Mouse (Mus musculus) heart, embryonic 11.5 days (tissue): ENCODE data around the gene Miox. TPM values are rescaled to one million over a fixed set of nuclear protein-coding genes. Genes with fewer than 3 reads are reported as not detected.

Experiments
- ATAC-seq: fragments of 200-750 bp; cut with Nextera tagmentation; replicated peaks from 2 replicates; pipeline ENCODE4 v1.8.0; 2017; ENCODE audit warnings: moderate library complexity; ENCODE audit not compliant: insufficient number of reproducible peaks, low FRiP score, low TSS enrichment
- H3K27ac ChIP-seq: fragments of 300-500 bp; sonication (generic); 2 replicates; pipeline ENCODE4 v1.5.1; 2014; ENCODE audit warnings: mild to moderate bottlenecking, low read depth, low read length
- H3K27me3 ChIP-seq: fragments of 300-500 bp; sonication (generic); 2 replicates; pipeline ENCODE4 v1.6.1; 2014; ENCODE audit warnings: mild to moderate bottlenecking, low read length, mixed read lengths; ENCODE audit not compliant: control insufficient read depth, insufficient read depth
- H3K36me3 ChIP-seq: fragments of 300-500 bp; sonication (generic); 2 replicates; pipeline ENCODE4 v1.6.1; 2014; ENCODE audit warnings: mild to moderate bottlenecking, low read length, moderate library complexity, mixed read lengths; ENCODE audit not compliant: control insufficient read depth, insufficient read depth
- H3K4me1 ChIP-seq: fragments of 300-500 bp; sonication (generic); 2 replicates; pipeline ENCODE4 v1.6.1; 2014; ENCODE audit warnings: low read length; ENCODE audit not compliant: control insufficient read depth, insufficient read depth
- H3K4me2 ChIP-seq: fragments of 300-500 bp; sonication (generic); 2 replicates; pipeline ENCODE4 v1.6.1; 2014; ENCODE audit warnings: mild to moderate bottlenecking, moderate library complexity
- H3K4me3 ChIP-seq: fragments of 300-500 bp; sonication (generic); 2 replicates; pipeline ENCODE4 v1.5.1; 2014; ENCODE audit warnings: low read depth, low read length
- H3K9ac ChIP-seq: fragments of 300-500 bp; sonication (generic); 2 replicates; pipeline ENCODE4 v1.6.1; 2014; ENCODE audit warnings: mild to moderate bottlenecking, low read depth, low read length, moderate library complexity
- H3K9me3 ChIP-seq: fragments of 300-500 bp; sonication (generic); replicated peaks from 2 replicates; pipeline ENCODE4 v1.6.1; 2016; ENCODE audit warnings: low read length; ENCODE audit not compliant: control insufficient read depth
- WGBS: fragments of 180-500 bp; shearing (Covaris S2); extraction: QIAGEN DNeasy Blood & Tissue Kit; methylation state at CpG from one replicate; pipeline ENCODE4 v1.1.7; 2014; ENCODE audit not compliant: insufficient replicate concordance; 5-methylcytosine and 5-hydroxymethylcytosine counted together
- polyA plus RNA-seq: library from polyadenylated mRNA; unstranded; fragments of >200 nt; fragmentation: Nextera tagmentation; extraction: Ambion mirVana; gene quantifications from 2 replicates; pipeline ENCODE4 v1.2.1, GENCODE M21; 2014

Miox gene
- polyA plus RNA-seq, 1 experiment from 2014 or later, result not detected

GRCm38 (mm10) chr15:89351302-89351701 lies 17.1 kb downstream of the Miox start:
- Histone ChIP-seq H3K4me3 (no peak overlapping the region), H3K27me3 (no peaks in the 10 kb centered on the region), H3K4me2 (no peak overlapping the region), H3K9ac (no peak overlapping the region), H3K4me1 (peaks cover 8% of the 10 kb centered on the region), H3K27ac (no peak overlapping the region), H3K9me3 (no peaks in the 10 kb centered on the region), H3K36me3 (peaks cover 21% of the 10 kb centered on the region)
- ATAC-seq, result no peak
- 81% methylated on average over 15 of the region's 15 CpGs for WGBS

GRCm38 (mm10) chr15:89352054-89352453 lies 17.9 kb downstream of the Miox start:
- Histone ChIP-seq H3K27ac (no peak overlapping the region), H3K4me2 (no peak overlapping the region), H3K9me3 (no peaks in the 10 kb centered on the region), H3K36me3 (peaks cover 21% of the 10 kb centered on the region), H3K4me1 (peaks cover 10% of the 10 kb centered on the region), H3K4me3 (no peak overlapping the region), H3K9ac (no peak overlapping the region), H3K27me3 (no peaks in the 10 kb centered on the region)
- 93% methylated on average over 14 of the region's 14 CpGs for WGBS
- no peak for ATAC-seq

- Histone ChIP-seq H3K4me2 (no peak overlapping the region), H3K4me3 (no peak overlapping the region), H3K9ac (no peak overlapping the region), H3K9me3 (no peaks in the 10 kb centered on the region), H3K27me3 (no peaks in the 10 kb centered on the region), H3K4me1 (peaks cover 14% of the 10 kb centered on the region), H3K36me3 (peaks cover 21% of the 10 kb centered on the region), H3K27ac (no peak overlapping the region)
- no peak for ATAC-seq
- WGBS, result 93% methylated on average over 12 of the region's 12 CpGs
Observed at GRCm38 (mm10) chr15:89352795-89353194, 18.6 kb downstream of the Miox start.

GRCm38 (mm10) chr15:89353837-89354236 lies 19.6 kb downstream of the Miox start:
- H3K36me3 ChIP-seq, result peaks cover 21% of the 10 kb centered on the region
- H3K9ac ChIP-seq, result peak overlapping the region; percentile 92; the same call in 1 of the 2 replicates

GRCm38 (mm10) chr15:89354455-89354854 lies 20.3 kb downstream of the Miox start:
- peaks cover 19% of the 10 kb centered on the region for H3K4me1 ChIP-seq
- 86% methylated on average over 7 of the region's 7 CpGs for WGBS
- peak overlapping the region; percentile 85 for H3K4me3 ChIP-seq
- H3K9ac ChIP-seq, result peak overlapping the region; percentile 92
- peak overlapping the region; percentile 88 for H3K4me2 ChIP-seq
- no peak for ATAC-seq
- H3K27me3 ChIP-seq, result no peaks in the 10 kb centered on the region
- H3K9me3 ChIP-seq, result no peaks in the 10 kb centered on the region
- H3K36me3 ChIP-seq, result peaks cover 21% of the 10 kb centered on the region
- H3K27ac ChIP-seq, result no peak overlapping the region

More at GRCm38 (mm10) chr15:89353837-89354236, 19.6 kb downstream of the Miox start:
- Histone ChIP-seq H3K4me2 (peak overlapping the region; percentile 88; the same call in 1 of the 2 replicates), H3K9me3 (no peaks in the 10 kb centered on the region), H3K4me3 (no peak overlapping the region), H3K4me1 (peaks cover 18% of the 10 kb centered on the region), H3K27me3 (no peaks in the 10 kb centered on the region), H3K27ac (no peak overlapping the region)
- no peak for ATAC-seq
- WGBS, result 92% methylated on average over 16 of the region's 16 CpGs

GRCm38 (mm10) chr15:89355241-89356187 lies 21.3 kb downstream of the Miox start, which contains the start of the genes Lmf2 and Ncaph2:
Lmf2 (minus strand) TSS chr15:89355659.
Ncaph2 (plus strand) TSS chr15:89355719.
- peak within 1 kb of the TSS; percentile 88 for H3K4me2 ChIP-seq
- H3K9ac ChIP-seq, result peak within 1 kb of the TSS; percentile 92
- peak within 1 kb of the TSS; percentile 90 for H3K27ac ChIP-seq
- H3K4me1 ChIP-seq, result peaks cover 19% of the 10 kb centered on the region
- H3K27me3 ChIP-seq, result no peaks in the 10 kb centered on the region
- peak within 1 kb of the TSS; percentile 85 for H3K4me3 ChIP-seq
- under 1% methylated on average over 58 of the region's 64 CpGs for WGBS
- H3K36me3 ChIP-seq, result peaks cover 24% of the 10 kb centered on the region
- H3K9me3 ChIP-seq, result no peaks in the 10 kb centered on the region
- ATAC-seq, result peak; percentile 89

GRCm38 (mm10) chr15:89356372-89356771 lies 22.2 kb downstream of the Miox start:
- H3K4me3 ChIP-seq, result peak overlapping the region; percentile 85
- H3K4me2 ChIP-seq, result peak overlapping the region; percentile 88
- H3K9me3 ChIP-seq, result no peaks in the 10 kb centered on the region
- ATAC-seq, result peak; percentile 71
- H3K27ac ChIP-seq, result peak overlapping the region; percentile 90
- peaks cover 19% of the 10 kb centered on the region for H3K4me1 ChIP-seq
- under 1% methylated on average over 15 of the region's 15 CpGs for WGBS
- peaks cover 26% of the 10 kb centered on the region for H3K36me3 ChIP-seq
- H3K27me3 ChIP-seq, result no peaks in the 10 kb centered on the region
- peak overlapping the region; percentile 92 for H3K9ac ChIP-seq

GRCm38 (mm10) chr15:89358784-89359183 lies 24.6 kb downstream of the Miox start:
- H3K27me3 ChIP-seq, result no peaks in the 10 kb centered on the region
- H3K4me1 ChIP-seq, result peaks cover 19% of the 10 kb centered on the region
- H3K4me3 ChIP-seq, result no peak overlapping the region
- H3K4me2 ChIP-seq, result no peak overlapping the region
- WGBS, result 58% methylated on average over 3 of the region's 3 CpGs
- peaks cover 20% of the 10 kb centered on the region for H3K36me3 ChIP-seq
- ATAC-seq, result no peak
- H3K27ac ChIP-seq, result no peak overlapping the region
- no peak overlapping the region for H3K9ac ChIP-seq
- no peaks in the 10 kb centered on the region for H3K9me3 ChIP-seq
